Mouse (Mus musculus): ENCODE results near the gene Spink8.
"Not testable (repeated sequence)": the region's sequence is repeated elsewhere in the genome, so short reads cannot be mapped to it uniquely, and the experiment has no call there.

GRCm38 (mm10) chr9:109790570-109790969 is 21.5 kb upstream of the Spink8 start, which contains the start of gene Fbxw27:
- not testable (repeated sequence) for TF ChIP-seq CTCF (IDR thresholded peaks at IDR 0.05; ENCODE audit: borderline replicate concordance, insufficient read depth, low read depth, low read length); POLR2A (IDR thresholded peaks at IDR 0.05; ENCODE audit: borderline replicate concordance, insufficient read depth, low read length)

Measured in cerebellum, adult 2 months (tissue).